Mouse (Mus musculus): Measurements from ENCODE around the gene Pde4a. TPM values are rescaled to one million over a fixed set of nuclear protein-coding genes. Genes with fewer than 3 reads are reported as not detected.
"Not testable (repeated sequence)": the region's sequence is repeated elsewhere in the genome, so short reads cannot be mapped to it uniquely, and the experiment has no call there.

Gene Pde4a
- polyA plus RNA-seq, 2 experiments from 2014 or later = 0.67 to 1.3 TPM

- ATAC-seq = peak; percentile 88
Observed at GRCm38 (mm10) chr9:21220490-21221382, 55.2 kb downstream of the Pde4a start.

DNA sequence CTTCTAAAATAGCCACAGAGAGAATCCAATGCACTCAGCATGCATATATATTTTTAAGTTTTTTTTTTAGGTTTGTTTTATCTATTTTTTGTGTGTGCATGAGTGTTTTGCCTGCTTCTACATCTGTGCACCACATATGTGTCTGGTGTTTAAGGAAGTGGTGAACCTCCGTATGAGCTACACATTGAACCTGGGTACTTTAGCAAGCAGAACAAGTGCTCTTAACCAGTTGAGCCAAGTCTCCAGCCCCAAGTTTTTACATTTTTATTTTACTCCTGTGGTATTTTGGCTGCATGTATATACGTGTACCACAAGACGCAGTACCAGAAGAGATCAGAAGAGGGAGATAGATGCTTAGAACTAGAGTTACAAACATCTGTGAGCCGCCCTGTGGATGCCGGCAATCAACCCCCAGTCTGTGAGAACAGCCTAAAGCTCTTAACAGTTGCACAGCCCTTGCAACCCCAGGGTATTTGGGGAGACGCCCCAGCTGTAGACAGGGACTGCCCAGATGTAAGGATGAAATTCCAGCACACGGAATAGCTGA is 55.9 kb downstream of the Pde4a start:
- peak; percentile 75 for ATAC-seq

GRCm38 (mm10) chr9:21223490-21223889 is 58.0 kb downstream of the Pde4a start:
- ATAC-seq = not testable (repeated sequence)

DNA sequence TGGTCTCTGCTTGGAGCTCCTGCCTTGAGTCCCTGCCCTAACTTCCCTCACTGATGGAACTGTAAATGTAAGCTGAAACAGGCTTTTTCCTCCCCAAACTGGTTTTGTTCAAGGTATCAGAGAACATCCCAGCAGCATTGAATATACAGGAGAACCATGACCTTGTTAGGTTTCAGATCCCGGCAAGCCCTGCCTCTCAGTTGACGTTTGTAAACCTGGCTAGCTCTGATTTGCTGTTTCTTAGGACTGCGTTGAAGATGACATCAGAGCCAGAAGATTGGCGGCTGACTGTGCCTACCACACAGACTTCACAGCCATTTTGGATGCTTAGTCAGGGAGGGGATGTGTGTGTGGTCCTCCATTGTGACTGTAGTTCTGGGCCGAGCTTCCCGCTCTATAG is 58.4 kb downstream of the Pde4a start:
- no peak for ATAC-seq

DNA sequence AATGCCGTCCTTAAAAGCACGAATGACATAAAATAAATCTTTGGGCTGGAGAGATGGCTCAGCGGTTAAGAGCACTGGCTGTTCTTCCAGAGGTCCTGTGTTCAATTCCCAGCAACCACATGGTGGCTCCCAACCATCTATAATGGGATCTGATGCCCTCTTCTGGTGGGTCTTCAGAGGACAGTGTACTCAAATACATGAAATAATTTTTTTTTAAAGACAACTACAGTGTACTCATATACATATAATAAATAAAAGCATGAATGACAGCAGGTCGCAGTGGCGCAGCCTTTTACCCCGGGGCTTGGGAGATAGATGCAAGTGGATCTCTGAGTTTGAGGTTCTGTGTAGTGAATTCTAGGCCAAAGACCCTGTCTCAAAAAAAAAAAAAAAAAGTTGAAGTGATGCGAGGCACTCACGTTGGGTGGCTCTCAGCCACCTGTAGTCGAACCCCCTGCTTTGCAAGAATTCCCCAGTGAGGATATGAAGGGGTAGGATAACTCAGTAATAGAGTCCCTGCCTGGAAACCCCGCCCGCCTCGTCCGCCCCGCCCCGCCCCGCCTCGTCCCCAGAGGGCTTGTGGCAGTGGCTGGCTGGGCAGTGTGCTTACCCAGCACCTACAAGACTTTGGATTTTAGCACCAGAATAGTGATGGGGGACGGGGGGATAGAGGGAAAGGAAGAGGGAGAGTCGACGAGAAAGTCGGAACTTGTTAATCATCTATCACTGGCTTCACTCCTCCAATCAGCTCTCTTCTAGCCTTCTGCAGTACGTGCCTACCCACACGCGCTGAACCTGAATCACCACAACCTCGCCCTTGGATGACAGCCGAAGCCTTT is 59.3 kb downstream of the Pde4a start:
- ATAC-seq = peak; percentile 32

DNA sequence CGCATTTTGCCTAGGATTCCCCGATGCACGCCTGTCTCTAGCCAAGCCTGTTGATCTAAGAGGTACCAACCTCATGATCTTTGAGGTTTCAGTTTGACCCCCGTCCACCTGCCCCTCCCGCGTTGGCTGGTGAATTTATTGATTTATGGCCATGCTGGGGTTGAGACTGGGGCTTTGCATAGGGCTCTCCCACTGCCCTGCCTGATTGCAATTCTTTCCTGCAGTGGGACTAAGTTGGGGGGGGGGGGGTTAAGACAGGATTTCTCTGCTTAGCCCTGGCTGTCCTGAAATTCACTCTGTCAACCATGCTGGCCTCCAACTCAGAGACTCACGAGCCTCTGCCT is 59.9 kb downstream of the Pde4a start:
- ATAC-seq = no peak

DNA sequence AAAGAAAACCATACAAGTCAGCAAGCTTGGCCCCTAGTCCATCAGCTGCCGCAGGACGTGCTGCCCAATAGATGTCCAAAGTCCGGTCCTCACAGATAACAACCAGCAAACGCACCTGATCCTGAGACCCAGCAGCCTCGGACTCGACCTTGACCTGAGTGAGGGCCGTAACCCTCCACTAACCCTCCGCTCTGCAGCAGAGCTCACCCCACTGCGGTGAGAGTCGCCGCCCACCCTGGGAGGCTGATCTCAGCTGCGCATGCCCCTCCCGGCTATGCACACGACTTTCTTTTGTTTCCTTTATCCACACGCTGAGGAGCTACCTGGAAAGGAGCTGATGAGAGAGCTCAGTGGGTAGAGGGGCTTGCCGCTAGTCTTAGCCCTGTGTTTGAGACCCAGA is 61.8 kb downstream of the Pde4a start:
- peak; percentile 24 for ATAC-seq

- ATAC-seq = no peak
Observed at GRCm38 (mm10) chr9:21231551-21231950, 66.0 kb downstream of the Pde4a start.

GRCm38 (mm10) chr9:21232867-21233266 is 67.4 kb downstream of the Pde4a start:
- ATAC-seq = no peak

- ATAC-seq = no peak
Observed at GRCm38 (mm10) chr9:21233366-21233765, 67.9 kb downstream of the Pde4a start.

- ATAC-seq = no peak
Observed at GRCm38 (mm10) chr9:21233805-21234204, 68.3 kb downstream of the Pde4a start.

DNA sequence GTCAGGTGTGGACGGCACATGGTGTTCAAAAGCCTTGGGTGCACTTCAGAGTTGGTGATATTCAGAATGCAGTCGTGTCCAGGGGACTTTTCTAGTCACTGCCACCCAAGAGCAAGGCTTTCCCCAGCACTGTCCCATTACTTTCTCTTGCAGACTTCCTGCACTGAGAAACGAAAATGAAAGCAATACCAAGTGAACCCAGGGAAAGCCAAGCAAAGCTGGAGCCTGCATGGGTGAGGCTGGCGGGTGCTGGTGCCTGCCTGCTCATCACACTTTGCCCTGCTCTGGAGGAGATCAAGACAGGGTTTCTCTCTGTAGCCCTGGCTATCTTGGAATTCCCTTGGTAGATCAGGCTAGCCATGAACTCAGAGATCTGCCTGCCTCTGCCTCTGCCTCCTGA is 69.8 kb downstream of the Pde4a start:
- ATAC-seq = peak; percentile 61

- no peak for ATAC-seq
Observed at GRCm38 (mm10) chr9:21236991-21237367, 71.5 kb downstream of the Pde4a start.

DNA sequence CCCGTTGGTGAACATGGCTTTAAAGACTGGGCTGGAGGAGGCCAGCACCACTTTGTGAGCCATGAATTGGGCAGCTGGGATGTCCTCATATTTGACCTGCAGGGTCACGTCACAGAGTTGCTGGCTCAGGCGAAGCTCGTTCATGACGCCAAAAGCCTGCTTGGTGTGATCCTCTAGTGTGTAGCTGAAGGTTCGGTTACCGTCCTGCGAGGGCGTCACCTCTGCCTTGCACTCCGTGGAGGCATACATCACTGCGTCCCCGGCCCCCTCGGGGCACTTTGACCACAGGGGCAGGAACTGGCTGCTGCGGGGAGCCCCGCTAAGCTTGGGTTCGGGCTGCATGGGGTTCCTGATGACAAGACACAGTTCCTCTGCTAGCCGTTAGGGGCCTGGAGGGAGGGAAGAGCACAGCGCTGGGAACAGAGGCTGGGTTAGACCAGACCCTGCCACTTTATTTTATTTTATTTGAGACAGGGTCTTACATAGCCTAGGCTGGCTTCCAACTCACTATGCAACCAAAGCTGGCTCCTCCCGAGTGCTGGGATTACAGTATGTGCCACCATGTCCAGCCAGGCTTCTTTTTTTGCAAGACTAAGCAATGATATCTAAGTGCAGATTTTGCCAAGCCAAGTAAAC is 72.0 kb downstream of the Pde4a start:
- peak; percentile 15 for ATAC-seq

GRCm38 (mm10) chr9:21238004-21238732 is 72.7 kb downstream of the Pde4a start:
- no peak for ATAC-seq

DNA sequence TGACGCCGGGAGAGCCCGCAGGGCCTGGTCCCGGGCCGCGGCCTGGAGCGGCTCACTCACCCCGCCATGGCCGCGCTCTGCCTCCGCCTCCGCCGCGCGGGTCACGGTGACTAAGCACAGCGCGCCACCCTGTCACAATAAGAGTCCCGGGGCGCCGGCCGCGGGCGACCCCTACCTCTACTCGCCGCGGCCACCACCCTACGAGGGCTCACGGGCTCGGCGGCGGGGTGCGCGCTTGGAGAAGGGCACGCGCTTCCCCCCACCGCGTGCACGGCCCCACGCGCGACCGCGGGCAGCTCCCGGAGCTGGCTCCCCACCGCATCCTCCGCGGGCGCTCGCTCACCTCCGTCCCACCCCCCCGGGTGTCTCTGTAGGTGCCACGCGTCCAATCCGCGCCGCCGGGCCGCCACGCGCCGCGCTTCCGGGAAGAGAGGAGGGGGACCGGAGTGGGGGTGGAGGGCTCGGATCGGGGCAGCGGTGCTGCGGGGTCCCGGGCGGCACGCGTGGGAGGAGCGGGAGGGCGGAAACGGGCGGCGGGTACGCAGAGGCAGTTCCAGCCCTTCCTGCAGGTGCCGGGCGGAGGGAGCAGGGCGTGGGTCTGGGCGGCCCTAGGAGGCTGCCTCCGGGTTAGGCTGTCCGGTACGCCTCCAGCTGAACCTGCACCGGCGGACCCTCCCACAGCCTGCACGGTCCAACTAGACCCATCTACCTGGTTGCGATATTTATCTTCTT is 73.4 kb downstream of the Pde4a start, which contains the start of gene Keap1:
Gene Keap1, minus strand, starts transcription at position 629 of the 732 bp plus-strand sequence.
- peak; percentile 68 for ATAC-seq

DNA sequence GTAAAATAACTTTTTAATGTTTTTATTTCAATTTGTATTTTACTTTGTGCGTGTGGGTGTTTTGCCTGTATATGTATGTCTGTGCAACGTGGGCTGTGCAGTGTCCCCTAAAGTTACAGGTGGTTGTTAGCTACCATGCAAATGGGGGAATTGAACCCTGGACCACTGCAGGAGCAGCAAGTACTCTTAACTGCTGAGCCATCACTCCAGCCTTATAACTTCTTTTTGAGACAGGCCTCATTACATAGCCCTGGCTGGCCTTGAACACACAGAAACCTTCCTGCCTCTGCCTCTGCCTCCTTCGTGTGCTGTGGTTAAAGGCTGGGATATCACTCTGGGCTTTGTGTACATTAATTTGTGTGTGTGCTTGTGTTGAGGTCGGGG is 73.9 kb downstream of the Pde4a start:
- no peak for ATAC-seq

- ATAC-seq = peak; percentile 68
Observed at GRCm38 (mm10) chr9:21241343-21241742, 75.8 kb downstream of the Pde4a start.

DNA sequence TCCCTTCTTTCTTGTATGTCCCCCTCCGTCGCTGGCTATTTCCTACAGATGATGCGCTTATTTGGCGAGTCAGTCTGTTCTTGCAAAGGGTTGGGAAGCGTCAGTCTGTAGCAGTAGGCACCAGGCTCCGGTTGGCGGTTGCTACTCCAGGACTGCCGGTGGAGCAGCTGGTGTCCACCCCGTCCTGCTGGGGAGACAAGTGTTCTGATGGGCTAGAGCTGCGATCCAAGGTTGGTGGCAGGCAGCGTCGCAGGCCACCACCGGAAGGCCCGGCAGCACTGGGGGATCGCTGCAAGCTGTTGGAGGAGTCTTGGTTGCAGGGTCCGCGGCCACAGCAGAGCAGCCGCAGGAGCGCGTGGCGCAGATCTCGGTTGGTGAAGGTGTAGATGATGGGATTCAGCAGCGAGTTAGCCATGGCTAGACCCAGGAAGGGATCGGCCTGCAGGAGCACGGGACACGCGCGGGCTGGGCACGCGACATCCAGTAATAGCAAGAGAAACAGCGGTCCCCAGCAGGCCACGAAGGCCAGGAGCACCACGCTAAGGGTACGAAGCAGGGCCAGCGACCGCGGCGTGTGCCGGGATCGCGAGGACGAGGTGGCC is 78.4 kb downstream of the Pde4a start:
- ATAC-seq = no peak

DNA sequence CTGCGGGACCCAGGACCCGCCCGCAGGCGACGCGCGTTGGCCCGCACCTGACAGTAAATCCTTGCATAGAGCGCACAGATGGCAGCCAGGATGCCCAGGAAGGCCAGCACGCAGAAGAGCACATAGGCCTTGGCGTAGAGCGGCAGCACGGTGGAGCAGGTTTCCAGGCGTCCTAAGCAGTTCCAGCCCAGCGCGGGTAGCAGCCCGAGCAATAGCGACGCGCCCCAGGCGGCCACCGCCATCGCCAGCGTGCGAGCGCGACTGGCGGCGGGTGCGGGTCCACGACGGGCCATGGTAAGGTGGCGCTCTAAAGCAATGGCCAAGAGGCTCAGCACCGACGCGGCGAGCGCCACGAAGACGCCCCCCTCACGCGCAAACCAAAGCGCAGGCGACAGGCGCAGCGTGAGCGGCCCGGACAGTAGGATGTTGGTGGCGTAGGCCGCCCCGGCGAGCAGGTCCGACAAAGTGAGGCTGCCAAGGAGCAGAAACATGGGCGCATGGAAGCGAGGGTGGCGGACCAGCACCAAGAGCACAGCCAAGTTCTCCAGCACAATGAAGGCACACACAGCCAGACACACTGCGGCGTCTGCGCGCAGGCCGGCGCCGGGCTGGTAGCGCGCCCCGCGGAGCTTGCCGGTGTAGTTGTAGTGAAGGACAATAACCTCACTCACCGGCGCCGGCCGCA is 79.1 kb downstream of the Pde4a start:
- ATAC-seq = no peak

Measured in CD4-positive, CD25-positive, alpha-beta regulatory T cell, adult 4 months (primary cell).